8 mouse cellular contexts compared by ENCODE assay signal in the genomic region with DNA sequence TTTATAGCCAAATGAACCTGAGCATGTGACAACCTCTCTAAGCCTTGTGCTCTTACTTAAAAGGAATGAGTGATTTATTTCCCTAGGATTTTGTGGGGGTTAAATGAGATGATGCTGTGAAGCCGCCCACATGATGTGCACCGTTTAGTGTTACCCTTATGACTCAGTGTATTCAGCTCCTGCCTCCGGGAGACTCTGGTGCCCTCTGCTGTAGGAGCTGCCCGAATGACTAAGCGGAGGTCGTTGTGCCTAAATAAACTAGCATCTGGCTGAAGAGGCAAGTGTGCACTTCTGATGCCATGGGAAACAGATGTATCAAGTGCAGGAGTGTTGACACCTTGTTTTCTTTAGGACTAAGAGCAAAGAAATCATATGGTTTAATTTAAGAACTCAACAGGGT. TPM values are rescaled to one million over a fixed set of nuclear protein-coding genes. Genes with fewer than 3 reads are reported as not detected.
DNase-seq lines count a peak whose midpoint lies in the region; TF ChIP-seq lines count a peak whose summit lies in the region.
"Had no signal": no experiment of that assay in that cellular context is flagged by ENCODE, and none has a peak within 500 bp of the region (broad histone marks: within the 10 kb centered on the region; RNA-seq: fewer than 3 reads in every experiment).

No protein-coding gene starts in this region.

- H3K36me3 ChIP-seq in MEL (ENCODE audit: control insufficient read depth in 1 of 2, insufficient read depth in 2 of 2, low read length in 2 of 2), result peaks cover 0 to 18% of the 10 kb centered on the region in 2 experiments; a peak in 2 of 4 replicates
- H3K36me3 ChIP-seq: limb, embryonic 13.5 days had no signal

- H3K4me3 ChIP-seq in MEL (ENCODE audit: control insufficient read depth in 1 of 2, insufficient read depth in 1 of 2, low read depth in 2 of 2, low read length in 2 of 2), result no peak overlapping the region
- H3K4me3 ChIP-seq: limb, embryonic 13.5 days had no signal

- H3K79me2 ChIP-seq in MEL (ENCODE audit: control insufficient read depth, insufficient read depth, low read length, poor library complexity), result no peaks in the 10 kb centered on the region

- TF ChIP-seq RAD21 in MEL (IDR thresholded peaks at IDR 0.05; ENCODE audit: low read depth, low read length), result peak; percentile 25

- no peak overlapping the region for H3K27ac ChIP-seq in MEL (ENCODE audit: control insufficient read depth, low read depth, low read length)
- H3K27ac ChIP-seq: limb, embryonic 13.5 days had no signal

- H3K27me3 ChIP-seq in MEL (ENCODE audit: control insufficient read depth in 1 of 2, insufficient read depth in 2 of 2, low read length in 2 of 2), result no peaks in the 10 kb centered on the region
- H3K27me3 ChIP-seq: limb, embryonic 13.5 days had no signal

- H3K9me3 ChIP-seq in MEL (replicated peaks; ENCODE audit: insufficient read depth, low read length), result no peaks in the 10 kb centered on the region
- H3K9me3 ChIP-seq: limb, embryonic 13.5 days had no signal

- no peak for TF ChIP-seq EP300 in MEL (IDR thresholded peaks at IDR 0.05; ENCODE audit: low read depth in 1 of 2, low read length in 2 of 2)

- TF ChIP-seq CTCF in MEL (IDR thresholded peaks at IDR 0.05 in 2 of 3, conservative IDR thresholded peaks at IDR 0.05 in 1 of 3; ENCODE audit: control insufficient read depth in 1 of 3, insufficient read depth in 1 of 3, low read depth in 2 of 3, low read length in 3 of 3, poor library complexity in 1 of 3, severe bottlenecking in 1 of 3), result peak in 2 of 3 experiments; percentile 33; a peak in 4 of 6 replicates

- DNase-seq in kidney, postnatal 10 days, result peak; percentile 44
- no peak for DNase-seq in kidney, adult 8-10 months
- DNase-seq in MEL (ENCODE audit: low read depth, low spot score), result no peak
- peak; percentile 51 to 66 for DNase-seq in adrenal gland, postnatal 36 days
- peak; percentile 8 for DNase-seq in mesoderm, embryonic 11.5 days (ENCODE audit: low read depth, low spot score)
- DNase-seq in thymus, postnatal 10 days (ENCODE audit: low spot score in 2 of 2), result no peak
- DNase-seq in embryo, embryonic 10.5 days (ENCODE audit: low spot score), result no peak

- H3K4me1 ChIP-seq in MEL (ENCODE audit: control insufficient read depth in 1 of 2, insufficient read depth in 2 of 2, low read length in 2 of 2), result peaks cover 3 to 13% of the 10 kb centered on the region in 2 experiments; a peak in 3 of 4 replicates
- H3K4me1 ChIP-seq: limb, embryonic 13.5 days had no signal

- TF ChIP-seq POLR2A in MEL (IDR thresholded peaks at IDR 0.05; ENCODE audit: control insufficient read depth in 1 of 2, insufficient read depth in 1 of 2, low read depth in 1 of 2, low read length in 2 of 2, poor library complexity in 1 of 2), result no peak

- no peak overlapping the region for H3K9ac ChIP-seq in MEL (ENCODE audit: control insufficient read depth, low read depth, low read length, poor library complexity, severe bottlenecking)
- H3K9ac ChIP-seq: limb, embryonic 13.5 days had no signal

TF ChIP-seq in MEL, 35 proteins besides CTCF, POLR2A, EP300 and RAD21:
- TF ChIP-seq SMC3 (IDR thresholded peaks at IDR 0.05; ENCODE audit: low read depth, low read length) (peak; percentile 32; the same call in 1 of the 2 replicates), ZC3H11A (IDR thresholded peaks at IDR 0.05; ENCODE audit: low read depth, low read length) (no peak)

RNA-seq across cellular contexts. Expression of a gene that starts 18.1 kb away (rescaled TPM):
- total RNA-seq in MEL (2012; rRNA removed), result 41.1 and 48.0 TPM in 2 replicates
- polyA plus RNA-seq in MEL (2012; ENCODE audit: insufficient read depth in 1 of 2, insufficient read length in 2 of 2, low read depth in 1 of 2, low replicate concordance in 2 of 2, missing spikeins in 1 of 2), result 10 to 100 TPM in 1 of 2 experiments, not detected in 1; 28.9 TPM
- total RNA-seq in adrenal gland, postnatal 36 days (2021), result 100 to 1,000 TPM; 127 to 152 TPM

RNA-seq across cellular contexts. Expression of a gene that starts 56.2 kb away (rescaled TPM):
- not detected in 2 replicates for total RNA-seq in MEL (2012; rRNA removed)
- not detected for polyA plus RNA-seq in MEL (2012; ENCODE audit: insufficient read depth in 1 of 2, insufficient read length in 2 of 2, low read depth in 1 of 2, low replicate concordance in 2 of 2, missing spikeins in 1 of 2)
- 1 to 10 TPM in 1 of 2 experiments, not detected in 1; 1.1 TPM for total RNA-seq in adrenal gland, postnatal 36 days (2021)

Comparison
In these comparisons a context has a peak if more than half of its experiments do, and no peak if none do; other contexts are left out.
1. DNase-seq: peak in kidney, postnatal 10 days (single experiment), adrenal gland, postnatal 36 days (2 of 2) and mesoderm, embryonic 11.5 days (single experiment); none in kidney, adult 8-10 months (0 of 2), MEL (single experiment), thymus, postnatal 10 days (0 of 2) and embryo, embryonic 10.5 days (single experiment).